Mouse (Mus musculus) megakaryocyte progenitor cell, adult 5-6 weeks (primary cell): Measurements from ENCODE around the gene Cep57l1. TPM values are rescaled to one million over a fixed set of nuclear protein-coding genes. Genes with fewer than 3 reads are reported as not detected.

Experiments
- ATAC-seq: replicated peaks from 2 replicates; pipeline ENCODE4 v1.8.0; 2016; ENCODE audit warnings: mild to moderate bottlenecking, moderate TSS enrichment, inconsistent platforms; ENCODE audit not compliant: poor library complexity
- total RNA-seq, 2 experiments: library from RNA; stranded (forward) in 1 of 2; stranded (reverse) in 1 of 2; fragments of 157-497, 149-512 nt in 1 of 2; fragments of 200-1000 nt in 1 of 2; gene quantifications; 2 replicates each; pipeline versions ENCODE4 v1.2.3 to v1.2.4; 2015 to 2017

The Cep57l1 gene
- total RNA-seq, 2 experiments from 2014 or later, result 44.4 to 53.4 TPM

DNA sequence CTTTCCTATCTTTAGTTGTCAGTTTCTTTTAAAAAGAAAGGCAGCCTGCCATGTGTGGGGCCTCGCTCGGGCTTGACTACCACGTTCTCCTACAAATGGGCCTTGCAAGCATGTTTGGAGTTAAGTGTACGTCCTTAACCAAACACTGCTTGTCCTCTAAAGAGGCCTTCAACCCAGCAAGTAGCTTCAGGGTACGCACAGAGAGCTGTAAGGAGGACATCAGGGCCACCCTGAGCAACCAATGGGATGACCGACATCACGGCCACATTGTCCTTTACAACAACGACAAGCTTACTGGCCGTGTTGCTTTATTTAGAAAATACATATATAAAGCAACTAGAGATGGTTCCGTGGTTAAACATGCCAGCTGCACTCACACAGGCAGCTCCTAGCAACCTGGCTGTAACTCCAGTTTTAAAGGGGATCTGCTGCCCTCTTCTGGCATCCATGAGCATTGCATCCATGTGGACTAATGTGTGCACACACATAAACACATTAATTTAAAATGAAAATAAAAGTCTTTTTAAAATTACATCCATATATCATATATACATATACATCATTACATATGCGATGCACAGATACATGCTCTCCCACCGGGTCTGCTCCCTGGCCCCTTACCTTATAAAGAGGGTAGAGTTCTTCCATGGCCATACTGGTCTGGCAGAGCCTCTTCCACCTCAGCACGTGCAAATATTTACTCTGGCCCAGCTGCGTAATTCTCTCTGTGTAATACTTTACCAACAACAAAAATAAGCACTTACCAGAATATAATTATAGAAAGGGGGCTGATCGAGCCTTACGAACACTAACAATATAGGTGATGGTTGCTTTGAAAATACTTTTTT lies 126.9 kb downstream of the Cep57l1 start:
- peak; percentile 88 for ATAC-seq

DNA sequence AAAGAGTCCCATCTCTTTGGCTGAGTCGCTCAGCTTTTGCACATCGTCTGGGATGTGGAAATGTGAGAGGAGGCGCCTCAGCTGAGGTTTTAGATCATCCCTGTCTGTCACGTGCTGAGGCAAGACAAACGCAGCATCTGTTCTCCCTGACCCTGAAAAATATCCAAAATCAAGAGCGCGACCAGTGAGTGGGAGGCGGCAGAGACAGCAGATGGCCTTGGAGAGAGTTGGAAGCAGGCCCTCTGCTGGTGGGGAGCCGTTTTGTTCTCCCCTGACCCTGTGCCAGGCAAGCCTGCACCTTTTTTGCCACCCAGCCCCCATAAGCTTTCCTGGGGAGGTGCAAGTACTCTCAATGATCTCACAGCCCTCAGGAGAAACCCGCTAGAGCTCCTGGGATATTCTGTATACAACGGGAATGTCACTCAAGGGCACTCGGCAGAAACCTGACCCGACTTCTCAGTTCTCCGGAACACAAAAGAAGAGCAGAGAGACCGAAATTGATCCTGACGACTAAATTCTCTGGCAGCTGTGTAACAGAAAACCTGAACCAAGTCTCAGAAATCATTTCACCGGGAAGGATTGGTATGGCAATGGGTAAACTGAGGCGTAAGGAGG lies 130.8 kb downstream of the Cep57l1 start:
- ATAC-seq, result peak; percentile 76

DNA sequence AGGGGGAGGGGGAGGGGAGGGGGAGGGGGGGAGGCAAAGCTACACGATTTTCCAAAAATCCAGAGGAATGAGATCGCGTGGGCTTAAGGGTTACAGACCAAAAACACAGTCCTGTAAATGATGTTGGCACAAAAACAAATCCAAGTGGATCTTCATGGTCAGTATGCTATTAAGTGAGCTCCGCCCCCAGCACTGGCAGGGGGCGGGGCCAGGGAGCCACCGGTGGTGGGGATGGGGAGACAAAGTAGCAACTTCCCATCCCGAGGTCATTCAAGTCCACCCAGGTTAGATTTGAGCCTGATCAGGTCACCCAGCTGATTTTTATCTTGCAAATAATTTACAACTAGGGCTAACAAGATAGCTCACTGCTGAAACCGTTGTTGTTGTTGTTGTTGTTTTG lies 132.3 kb downstream of the Cep57l1 start:
- ATAC-seq, result no peak

DNA sequence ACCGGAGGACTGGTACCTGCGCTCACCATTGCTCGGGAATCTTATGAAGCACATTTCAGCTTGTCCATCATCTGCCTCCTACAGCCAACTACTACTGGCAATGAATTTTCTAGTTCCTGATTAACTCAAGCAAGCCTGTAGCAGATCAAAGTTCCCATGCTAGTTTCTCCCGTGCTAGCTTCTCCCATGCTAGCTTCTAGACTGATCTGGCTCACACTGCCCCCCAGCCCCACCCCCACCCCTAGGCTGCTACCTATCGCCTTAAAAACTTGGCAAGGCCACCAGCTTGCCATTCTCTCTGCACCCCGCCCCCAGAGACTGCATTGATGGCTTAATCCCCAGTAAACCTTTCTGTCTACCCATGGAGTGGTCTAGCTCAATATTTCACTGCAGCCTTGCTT lies 133.0 kb downstream of the Cep57l1 start:
- no peak for ATAC-seq

DNA sequence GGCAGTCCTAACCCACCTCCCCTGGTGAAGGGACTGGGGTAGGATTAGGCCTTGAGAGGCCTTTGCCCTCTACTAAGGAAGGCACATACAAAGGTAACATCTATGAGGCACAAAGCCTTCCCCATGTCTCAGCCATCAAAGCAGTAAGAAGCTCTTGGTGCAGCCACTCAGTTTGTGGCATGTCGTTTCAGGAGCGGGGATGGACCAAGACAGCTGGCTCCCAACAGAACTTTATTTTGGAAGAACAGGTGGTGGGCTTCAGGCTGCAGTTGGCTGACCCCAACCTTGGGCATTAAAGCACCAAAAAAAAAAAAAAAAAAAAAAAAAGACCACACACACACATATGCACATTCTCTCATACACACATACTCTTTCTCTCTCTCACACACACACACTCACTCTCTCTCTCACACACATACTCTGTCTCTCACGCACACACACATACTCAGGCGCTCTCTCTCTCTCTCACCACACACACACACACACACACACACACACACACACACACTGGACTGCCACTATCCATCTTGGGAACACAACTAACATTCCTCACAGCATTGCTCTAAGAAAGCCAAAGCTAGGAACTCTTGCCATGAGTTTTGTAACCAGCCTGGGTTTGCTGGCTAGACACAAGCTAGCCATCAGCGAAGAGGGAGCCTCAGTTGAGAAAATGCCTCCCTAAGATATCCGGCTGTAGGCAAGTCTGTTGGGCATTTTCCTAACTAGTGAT lies 133.7 kb downstream of the Cep57l1 start:
- no peak for ATAC-seq

DNA sequence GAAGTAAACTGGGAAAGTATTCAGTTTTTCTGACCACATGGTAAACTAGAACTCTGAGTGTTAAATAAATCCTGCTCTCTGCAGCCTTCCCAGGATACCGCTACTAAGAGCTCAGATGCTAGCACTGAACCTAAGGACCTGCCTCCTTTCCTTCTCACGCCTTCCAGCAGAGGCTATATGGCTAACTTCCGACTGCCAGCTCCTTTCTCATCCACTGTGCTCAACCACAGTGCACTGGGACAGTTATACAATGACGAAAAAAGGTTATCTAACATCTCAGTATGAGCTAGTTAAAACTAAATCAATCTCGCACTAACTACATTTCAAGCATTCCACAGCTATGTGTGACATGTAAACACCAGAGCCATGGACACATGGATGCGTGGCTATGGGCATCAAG lies 134.4 kb downstream of the Cep57l1 start:
- no peak for ATAC-seq

DNA sequence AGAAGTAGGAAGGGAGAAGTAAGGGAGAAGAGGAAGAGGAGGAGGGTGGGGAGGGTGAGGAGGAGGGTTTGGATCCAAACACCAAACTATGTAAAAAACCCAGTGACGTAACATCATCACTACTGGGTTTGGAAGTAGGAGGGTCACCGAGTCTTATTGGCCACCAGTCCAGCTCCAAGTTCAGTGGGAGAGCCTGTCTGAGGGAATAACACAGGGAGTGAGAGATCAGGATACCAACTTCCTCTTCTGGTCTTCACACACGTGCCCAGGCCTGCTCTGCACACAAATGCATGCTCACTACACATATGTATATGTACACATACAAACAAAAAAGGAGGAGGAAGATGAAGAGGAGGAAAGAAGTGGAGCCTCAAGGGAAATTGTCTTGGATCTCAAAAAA lies 135.3 kb downstream of the Cep57l1 start:
- peak; percentile 29; the same call in 1 of the 2 replicates for ATAC-seq

DNA sequence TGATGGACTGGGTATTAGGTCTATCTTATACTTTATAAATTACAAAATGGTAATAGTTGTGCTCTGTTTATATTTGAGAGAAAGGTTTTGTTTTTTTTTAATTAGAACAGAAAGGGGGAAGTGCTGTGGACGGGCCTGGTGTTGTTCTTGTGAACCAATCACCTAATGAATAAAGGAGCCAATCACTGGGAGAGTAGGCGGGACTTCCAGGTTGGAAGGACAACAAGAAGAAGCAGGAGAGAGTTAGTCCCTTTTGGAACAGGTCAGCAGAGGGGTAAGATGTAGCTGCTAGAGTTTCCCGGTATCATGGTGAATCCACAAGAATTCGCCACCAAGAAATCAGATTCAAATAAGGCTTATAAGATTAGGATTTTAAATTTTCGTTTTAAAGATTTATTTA lies 139.5 kb downstream of the Cep57l1 start:
- ATAC-seq, result no peak

Other genes with a start within 250 kb of the Cep57l1 start
- 0.47 and 0.56 TPM in 2 replicates for gene Ccdc162, start 93.2 kb downstream of the Cep57l1 start, total RNA-seq (2015)
- 1.2 and 2.1 TPM in 2 replicates for gene Ccdc162, start 93.2 kb downstream of the Cep57l1 start, total RNA-seq (2017)
- gene Sesn1, start 64 bp upstream of the Cep57l1 start, total RNA-seq (2015), result 27.1 and 36.3 TPM in 2 replicates
- gene Sesn1, start 64 bp upstream of the Cep57l1 start, total RNA-seq (2017), result 21.9 and 22.3 TPM in 2 replicates
- 0.85 and 1.7 TPM in 2 replicates for gene Armc2, start 208.6 kb upstream of the Cep57l1 start, total RNA-seq (2015)
- 0.46 TPM in 1 of 2 replicates, not detected in the other for gene Armc2, start 208.6 kb upstream of the Cep57l1 start, total RNA-seq (2017)